Mouse (Mus musculus) lung, postnatal 0 days (tissue): ENCODE results near the gene Celf2. TPM values are rescaled to one million over a fixed set of nuclear protein-coding genes. Genes with fewer than 3 reads are reported as not detected.

ENCODE experiments used
- ATAC-seq: fragments of 200-750 bp; cut with Nextera tagmentation; 2 replicates; pipeline ENCODE4 v1.8.0; 2017; ENCODE audit warnings: moderate library complexity
- DNase-seq: peaks from one replicate; pipeline ENCODE4 v3.0.0-alpha.2; 2016; ENCODE audit warnings: low spot score
- H3K27ac ChIP-seq: fragments of 300-500 bp; sonication (generic); 2 replicates; pipeline ENCODE4 v1.5.1; 2014; ENCODE audit warnings: antibody characterized with exemption, mild to moderate bottlenecking, low read length, mixed read lengths
- H3K27me3 ChIP-seq: fragments of 300-500 bp; sonication (generic); replicated peaks from 2 replicates; pipeline ENCODE4 v1.6.1; 2014; ENCODE audit warnings: low read length, mixed read lengths; ENCODE audit not compliant: insufficient read depth
- H3K36me3 ChIP-seq: fragments of 300-500 bp; sonication (generic); 2 replicates; pipeline ENCODE4 v1.6.1; 2014; ENCODE audit warnings: low read length, mixed read lengths; ENCODE audit not compliant: insufficient read depth
- H3K4me1 ChIP-seq: fragments of 300-500 bp; sonication (generic); 2 replicates; pipeline ENCODE4 v1.6.1; 2014; ENCODE audit warnings: antibody characterized with exemption, low read depth, low read length, mixed read lengths; ENCODE audit not compliant: insufficient read depth
- H3K4me2 ChIP-seq: fragments of 300-500 bp; sonication (generic); replicated peaks from 2 replicates; pipeline ENCODE4 v1.6.1; 2014; ENCODE audit warnings: low read depth, mild to moderate bottlenecking, low read length, moderate library complexity, mixed read lengths
- H3K4me3 ChIP-seq: fragments of 300-500 bp; sonication (generic); 2 replicates; pipeline ENCODE4 v1.5.1; 2014; ENCODE audit warnings: low read depth, low read length
- H3K9ac ChIP-seq: fragments of 300-500 bp; sonication (generic); replicated peaks from 2 replicates; pipeline ENCODE4 v1.6.1; 2014; ENCODE audit warnings: low read depth, mild to moderate bottlenecking
- H3K9me3 ChIP-seq: fragments of 300-500 bp; sonication (generic); 2 replicates; pipeline ENCODE4 v1.6.1; 2016; ENCODE audit warnings: low read length, mixed read lengths
- CTCF ChIP-seq: IDR thresholded peaks from 2 replicates; pipeline ENCODE4 v1.5.1; 2016; ENCODE audit warnings: antibody characterized with exemption, mild to moderate bottlenecking
- EP300 ChIP-seq: IDR thresholded peaks from 2 replicates; pipeline ENCODE4 v1.6.1; 2016; ENCODE audit warnings: antibody characterized with exemption, mild to moderate bottlenecking, control low read depth
- WGBS: fragments of 180-500 bp; shearing (Covaris S2); extraction: QIAGEN DNeasy Blood & Tissue Kit; methylation state at CpG from one replicate; pipeline ENCODE4 v1.1.7; 2014; 5-methylcytosine and 5-hydroxymethylcytosine counted together
- polyA plus RNA-seq: library from polyadenylated mRNA; unstranded; fragments of >200 nt; fragmentation: Nextera tagmentation; extraction: Ambion mirVana; gene quantifications from 2 replicates; pipeline ENCODE4 v1.2.1, GENCODE M21; 2015

Gene Celf2
- polyA plus RNA-seq, 1 experiment from 2014 or later = 49.6 TPM

- Histone ChIP-seq H3K36me3 (no peaks in the 10 kb centered on the region), H3K9me3 (no peaks in the 10 kb centered on the region), H3K4me3 (no peak overlapping the region), H3K4me2 (no peak overlapping the region), H3K4me1 (peaks cover 10% of the 10 kb centered on the region; the same call in 1 of the 2 replicates), H3K27ac (no peak overlapping the region), H3K9ac (no peak overlapping the region), H3K27me3 (no peaks in the 10 kb centered on the region)
- ATAC-seq (no peak), DNase-seq (no peak)
- no peak for TF ChIP-seq EP300
- TF ChIP-seq CTCF = no peak
- 87% methylated on average over 6 of the region's 6 CpGs for WGBS
These were observed 441.1 kb downstream of the Celf2 start for GRCm38 (mm10) chr2:7068281-7068680.

- TF ChIP-seq CTCF (no peak), EP300 (0 out of 2 replicates have a peak, but pooled peaks have one; percentile 17)
- H3K27ac ChIP-seq = peak overlapping the region; percentile 66
- no peaks in the 10 kb centered on the region for H3K36me3 ChIP-seq
- H3K9ac ChIP-seq = no peak overlapping the region
- DNase-seq = peak; percentile 50
- peak; percentile 42; the same call in 1 of the 2 replicates for ATAC-seq
- H3K27me3 ChIP-seq = no peaks in the 10 kb centered on the region
- peak overlapping the region; percentile 22 for H3K4me2 ChIP-seq
- H3K4me1 ChIP-seq = peaks cover 11% of the 10 kb centered on the region; the same call in 1 of the 2 replicates
- H3K4me3 ChIP-seq = no peak overlapping the region
- WGBS = 24% methylated on average over 12 of the region's 12 CpGs
- H3K9me3 ChIP-seq = no peaks in the 10 kb centered on the region
These were observed 445.7 kb downstream of the Celf2 start for GRCm38 (mm10) chr2:7063574-7064192.

- 41% methylated on average over 7 of the region's 7 CpGs for WGBS
- no peaks in the 10 kb centered on the region for H3K9me3 ChIP-seq
- ATAC-seq (peak; percentile 63), DNase-seq (peak; percentile 80)
- no peaks in the 10 kb centered on the region for H3K36me3 ChIP-seq
- H3K4me3 ChIP-seq = no peak overlapping the region
- H3K9ac ChIP-seq = no peak overlapping the region
- H3K27ac ChIP-seq = 0 out of 2 replicates have a peak overlapping the region, but pooled peaks have one; percentile 34
- no peak overlapping the region for H3K4me2 ChIP-seq
- TF ChIP-seq CTCF (no peak), EP300 (no peak)
- no peaks in the 10 kb centered on the region for H3K27me3 ChIP-seq
- peaks cover 16% of the 10 kb centered on the region; the same call in 1 of the 2 replicates for H3K4me1 ChIP-seq
These were observed 448.8 kb downstream of the Celf2 start for GRCm38 (mm10) chr2:7060490-7061105.

- TF ChIP-seq EP300 (no peak), CTCF (no peak)
- Histone ChIP-seq H3K9me3 (no peaks in the 10 kb centered on the region), H3K4me2 (no peak overlapping the region), H3K4me1 (peaks cover 5% of the 10 kb centered on the region; the same call in 1 of the 2 replicates), H3K27ac (no peak overlapping the region), H3K36me3 (no peaks in the 10 kb centered on the region), H3K9ac (no peak overlapping the region), H3K4me3 (no peak overlapping the region), H3K27me3 (no peaks in the 10 kb centered on the region)
- ATAC-seq (peak; percentile 47), DNase-seq (peak; percentile 80)
- 57% methylated on average over 4 of the region's 4 CpGs for WGBS
These were observed 453.0 kb downstream of the Celf2 start for GRCm38 (mm10) chr2:7056401-7056800.

GRCm38 (mm10) chr2:7055958-7056357 is 453.4 kb downstream of the Celf2 start:
- peaks cover 5% of the 10 kb centered on the region; the same call in 1 of the 2 replicates for H3K4me1 ChIP-seq
- no peak overlapping the region for H3K9ac ChIP-seq
- H3K36me3 ChIP-seq = no peaks in the 10 kb centered on the region
- peak; percentile 58 for ATAC-seq
- H3K4me2 ChIP-seq = no peak overlapping the region
- H3K9me3 ChIP-seq = no peaks in the 10 kb centered on the region
- TF ChIP-seq EP300 = no peak
- no peak for TF ChIP-seq CTCF
- no peak overlapping the region for H3K4me3 ChIP-seq
- H3K27me3 ChIP-seq = no peaks in the 10 kb centered on the region
- H3K27ac ChIP-seq = peak overlapping the region; percentile 47; the same call in 1 of the 2 replicates
- WGBS = 27% methylated on average over 3 of the region's 3 CpGs
- peak; percentile 64 for DNase-seq

GRCm38 (mm10) chr2:7051090-7051489 is 458.3 kb downstream of the Celf2 start:
- TF ChIP-seq CTCF (no peak), EP300 (no peak)
- Histone ChIP-seq H3K27ac (no peak overlapping the region), H3K36me3 (no peaks in the 10 kb centered on the region), H3K4me2 (no peak overlapping the region), H3K4me3 (no peak overlapping the region), H3K27me3 (no peaks in the 10 kb centered on the region), H3K4me1 (peaks cover 4% of the 10 kb centered on the region; the same call in 1 of the 2 replicates), H3K9ac (no peak overlapping the region), H3K9me3 (no peaks in the 10 kb centered on the region)
- WGBS = 91% methylated on average over 5 of the region's 5 CpGs
- DNase-seq (no peak), ATAC-seq (no peak)
